Mouse (Mus musculus) lung, postnatal 0 days (tissue): ENCODE measurements at regions not wholly inside any gene's neighbourhood (a gene's known extent, or its start where the extent isn't known, plus 50 kb on each side); places are given as distances from the start of the nearest gene placed in this dataset.

ENCODE experiments used
- CTCF ChIP-seq: IDR thresholded peaks from 2 replicates; pipeline ENCODE4 v1.5.1; 2016; ENCODE audit warnings: antibody characterized with exemption, mild to moderate bottlenecking
- EP300 ChIP-seq: IDR thresholded peaks from 2 replicates; pipeline ENCODE4 v1.6.1; 2016; ENCODE audit warnings: antibody characterized with exemption, mild to moderate bottlenecking, control low read depth

GRCm38 (mm10) chr13:90233561-90233960 is 144.2 kb upstream of the Xrcc4 start:
- TF ChIP-seq CTCF = no peak
- TF ChIP-seq EP300 = no peak
